Mouse (Mus musculus): Measurements from ENCODE around the gene Gtf2h2. TPM values are rescaled to one million over a fixed set of nuclear protein-coding genes. Genes with fewer than 3 reads are reported as not detected.
"Not testable (repeated sequence)": the region's sequence is repeated elsewhere in the genome, so short reads cannot be mapped to it uniquely, and the experiment has no call there.

The Gtf2h2 gene
- total RNA-seq, 2 experiments from 2014 or later = 19.2 to 19.8 TPM

DNA sequence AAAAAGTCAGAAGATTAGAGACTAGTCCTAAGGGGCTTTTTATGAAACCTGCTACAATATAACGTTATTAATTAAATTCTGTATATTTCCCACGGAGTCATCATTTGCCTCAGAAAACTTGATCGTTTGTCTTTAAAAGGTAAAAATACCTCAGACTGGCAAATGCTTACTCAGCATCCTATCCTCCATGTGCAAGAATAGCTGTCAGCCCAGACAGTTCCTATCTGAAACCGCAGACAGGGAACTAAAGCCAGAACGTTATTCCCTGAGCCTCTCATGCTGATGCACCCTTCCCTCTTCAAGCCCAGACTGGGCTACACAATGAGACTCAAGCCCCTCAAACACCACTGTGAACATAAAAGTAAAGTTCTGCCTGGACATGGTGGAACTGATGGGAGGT is 2.0 kb downstream of the Gtf2h2 start:
- DNase-seq = no peak

DNA sequence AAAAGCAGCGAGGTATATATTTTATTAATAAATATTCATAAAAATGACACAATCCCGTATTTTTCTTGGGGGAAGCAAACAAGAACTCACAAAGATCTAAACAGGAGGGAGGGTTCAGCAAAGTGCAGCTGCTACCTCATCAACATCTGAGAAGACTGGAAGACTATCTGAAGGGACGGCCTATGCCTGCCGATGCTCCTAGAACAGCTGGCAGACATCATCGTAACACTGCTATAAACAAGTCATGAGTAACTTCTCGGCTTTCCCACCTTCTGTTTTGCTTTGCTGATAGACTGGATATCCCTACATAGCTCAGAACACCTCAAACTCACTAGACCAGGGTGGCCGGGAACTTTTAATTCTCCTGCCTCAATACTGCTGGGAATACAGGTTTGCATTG is 8.8 kb downstream of the Gtf2h2 start:
- no peak for DNase-seq

DNA sequence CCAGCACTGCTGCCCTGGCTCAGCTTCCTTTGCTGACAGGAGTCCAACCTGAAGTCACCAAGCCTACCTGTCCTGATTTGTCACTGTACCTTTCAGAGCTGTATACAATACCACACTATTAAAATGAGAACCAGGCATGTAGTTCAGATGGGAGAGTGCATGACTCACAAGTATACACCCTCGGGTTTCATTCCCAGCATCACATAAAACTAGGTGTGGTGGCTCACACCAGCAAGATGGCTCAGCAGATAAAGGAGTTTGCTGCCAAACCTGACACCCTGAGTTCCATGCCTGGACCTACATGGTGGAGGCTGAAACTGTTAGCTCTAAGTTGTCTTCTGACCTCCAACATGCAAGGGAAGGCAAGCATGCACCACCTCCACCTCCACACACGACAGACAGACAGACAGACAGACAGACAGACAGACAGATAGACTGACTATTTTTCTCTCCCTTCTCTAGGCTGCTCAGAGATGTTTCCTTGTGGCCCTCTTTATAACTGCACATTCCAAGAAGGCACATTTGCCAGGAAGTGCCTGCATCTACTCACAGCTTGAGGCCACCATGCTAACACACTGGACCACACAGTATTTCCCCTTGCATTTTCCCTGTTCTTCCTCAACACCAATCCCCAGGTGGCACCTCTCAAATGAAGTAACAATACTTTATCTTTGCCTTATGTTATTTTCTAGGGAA is 28.7 kb downstream of the Gtf2h2 start:
- no peak for DNase-seq

DNA sequence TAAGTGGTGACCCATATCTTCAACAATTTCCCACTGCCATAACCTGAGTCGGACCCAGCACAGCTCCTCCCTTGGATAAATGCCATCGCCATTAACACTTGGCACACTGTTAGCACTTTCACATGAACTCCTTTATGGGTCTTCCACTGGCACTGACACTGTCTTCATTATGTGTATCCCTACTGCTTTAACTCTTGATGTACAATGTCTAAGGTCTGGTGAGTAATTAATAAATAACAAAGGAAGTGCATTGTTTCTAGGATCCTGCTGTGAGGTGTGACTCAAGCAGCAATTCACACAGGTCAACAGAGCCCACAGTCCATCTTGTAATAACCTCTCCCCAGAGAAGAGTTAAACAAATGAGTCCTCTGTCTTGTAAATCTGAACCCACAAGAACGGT is 31.0 kb downstream of the Gtf2h2 start:
- DNase-seq = no peak

DNA sequence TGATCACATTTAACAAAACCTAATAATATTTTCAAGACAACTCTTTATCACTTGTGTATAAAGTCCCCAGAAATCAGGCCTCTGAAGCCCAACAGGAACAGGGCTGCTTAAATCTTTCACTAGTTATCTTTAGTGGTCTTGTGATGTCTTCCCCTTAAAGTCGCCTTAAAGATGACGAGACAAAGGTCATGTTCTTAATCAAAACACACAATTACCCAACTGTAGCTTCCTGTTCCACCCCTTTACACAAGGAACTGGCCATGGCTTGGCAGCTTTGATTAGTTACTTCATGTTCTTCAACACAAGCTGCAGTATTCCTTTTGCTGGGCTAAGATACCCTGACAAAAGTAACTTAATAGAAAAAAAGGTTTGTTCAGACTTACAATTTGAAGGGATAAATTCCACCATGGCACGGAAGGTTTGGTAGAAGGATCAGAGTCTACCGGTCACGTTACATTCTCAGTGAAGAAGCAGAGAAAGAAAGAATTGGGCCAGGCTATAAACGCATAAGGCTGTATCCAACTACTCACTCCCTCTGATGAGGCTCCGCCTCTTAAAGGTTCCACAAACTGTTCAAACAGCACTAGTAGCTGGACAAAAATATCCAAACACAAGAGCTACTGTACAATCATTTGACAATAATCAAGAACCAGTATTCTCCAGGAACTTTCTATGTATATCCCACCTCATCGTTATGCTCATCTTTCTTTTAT is 39.8 kb downstream of the Gtf2h2 start, which contains the start of gene Naip1:
Naip1 (minus strand) TSS at position 455 of the 713 bp plus-strand sequence.
- DNase-seq = not testable (repeated sequence)

DNA sequence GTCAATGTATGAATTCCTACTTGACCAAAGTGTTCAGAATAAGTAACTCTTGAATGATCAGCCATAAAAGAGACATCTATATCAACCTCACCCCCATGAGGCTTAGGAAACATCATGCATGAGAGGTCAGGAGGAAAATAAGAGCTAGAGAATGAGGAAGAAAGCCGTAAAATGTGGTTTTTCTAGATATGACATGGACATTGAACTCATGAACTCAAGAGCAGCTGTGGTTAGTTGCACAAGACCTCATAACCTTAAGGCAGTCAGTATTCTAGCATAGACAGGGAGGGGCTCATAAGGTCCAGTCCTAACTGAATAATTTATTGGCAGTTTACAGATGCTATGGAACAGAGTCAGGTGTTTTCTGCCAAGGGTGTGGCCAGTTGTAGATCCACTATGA is 42.9 kb downstream of the Gtf2h2 start:
- DNase-seq = no peak

DNA sequence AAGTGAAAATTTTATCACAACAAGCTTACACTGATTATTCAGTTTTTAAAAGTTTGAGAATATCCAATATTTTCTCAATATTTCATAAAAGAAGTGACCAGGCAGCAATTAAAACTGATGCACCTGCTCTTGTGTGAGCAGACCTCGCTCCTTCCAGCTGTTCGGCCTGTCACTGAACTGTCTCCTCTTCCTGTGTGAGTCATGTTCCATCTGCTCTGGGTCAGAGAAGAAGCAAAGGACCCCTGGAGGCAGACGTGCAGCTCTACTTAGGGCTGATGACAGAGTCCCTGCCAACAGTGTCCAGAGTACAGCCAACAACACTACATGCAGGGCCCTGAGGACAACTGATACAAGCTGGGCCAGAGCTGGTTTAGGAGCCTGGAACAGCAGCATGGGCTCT is 52.3 kb downstream of the Gtf2h2 start:
- no peak for DNase-seq

DNA sequence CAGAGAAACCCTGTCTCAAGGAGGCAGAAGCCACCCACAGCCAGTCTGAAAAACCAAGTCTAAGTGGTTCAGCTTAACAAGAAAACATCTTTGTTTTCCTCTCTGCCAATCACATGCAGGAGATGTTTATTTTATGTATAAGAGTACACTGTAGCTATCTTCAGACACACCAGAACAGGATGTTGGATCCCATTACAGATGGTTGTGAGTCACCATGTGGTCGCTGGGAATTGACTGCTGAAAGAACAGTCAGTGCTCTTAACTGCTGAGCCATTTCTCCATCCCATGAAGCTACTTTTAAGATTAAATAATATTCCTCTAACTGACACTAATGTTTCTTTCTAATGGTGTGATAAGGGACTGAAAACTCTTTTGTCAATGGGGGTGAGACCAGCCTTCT is 53.7 kb downstream of the Gtf2h2 start:
- DNase-seq = no peak

DNA sequence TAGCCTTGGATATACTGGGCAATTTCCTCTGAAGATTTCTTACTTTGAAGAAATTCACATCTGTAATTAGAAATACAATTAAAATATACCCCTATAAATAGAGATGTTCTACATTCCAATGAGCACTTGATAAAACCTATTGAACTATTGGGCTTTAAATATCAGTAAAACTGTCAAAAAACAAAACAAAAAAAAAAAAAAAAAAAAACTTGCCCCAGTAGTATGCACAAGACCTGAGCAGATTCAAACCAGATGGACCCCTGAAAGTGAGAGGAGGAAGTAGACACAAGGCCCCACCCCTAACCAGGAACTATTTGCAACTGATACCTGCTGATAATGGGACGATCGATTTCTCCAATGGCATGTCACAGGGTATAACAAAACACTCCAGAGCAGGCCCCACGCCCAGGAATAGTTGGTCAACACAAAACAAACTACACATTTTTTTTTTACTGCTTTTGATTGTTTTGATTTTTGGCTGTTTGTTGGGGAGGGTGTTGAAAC is 55.0 kb downstream of the Gtf2h2 start:
- DNase-seq = no peak

DNA sequence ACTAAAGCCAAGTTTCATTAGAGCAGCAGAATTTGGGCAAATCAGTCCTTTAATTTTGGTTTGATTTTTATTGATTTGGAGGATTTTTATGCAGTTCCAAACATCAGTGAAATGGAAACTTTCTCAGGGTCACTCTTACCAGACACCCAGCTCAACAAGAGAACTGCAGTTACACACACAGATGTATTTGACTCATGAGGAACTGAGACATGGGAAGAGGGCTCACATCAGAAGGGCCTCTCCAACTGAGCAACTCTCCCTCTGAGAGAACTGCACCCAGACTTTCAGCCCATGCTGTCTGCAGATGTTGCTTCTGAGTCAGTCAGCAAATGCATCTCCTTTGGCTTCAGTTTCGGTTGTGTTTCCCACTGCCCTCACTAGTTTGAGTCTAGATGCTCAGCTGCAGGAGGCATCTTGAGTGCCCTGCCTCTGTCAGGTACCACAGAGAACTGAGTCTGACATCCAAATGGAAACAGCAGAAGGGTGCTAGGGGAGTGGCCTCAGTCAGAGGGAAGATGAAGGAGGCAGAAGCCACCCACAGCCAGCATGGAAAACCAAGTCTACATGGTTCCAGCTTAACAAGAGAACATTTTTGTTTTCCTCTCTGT is 55.7 kb downstream of the Gtf2h2 start:
- DNase-seq = not testable (repeated sequence)

DNA sequence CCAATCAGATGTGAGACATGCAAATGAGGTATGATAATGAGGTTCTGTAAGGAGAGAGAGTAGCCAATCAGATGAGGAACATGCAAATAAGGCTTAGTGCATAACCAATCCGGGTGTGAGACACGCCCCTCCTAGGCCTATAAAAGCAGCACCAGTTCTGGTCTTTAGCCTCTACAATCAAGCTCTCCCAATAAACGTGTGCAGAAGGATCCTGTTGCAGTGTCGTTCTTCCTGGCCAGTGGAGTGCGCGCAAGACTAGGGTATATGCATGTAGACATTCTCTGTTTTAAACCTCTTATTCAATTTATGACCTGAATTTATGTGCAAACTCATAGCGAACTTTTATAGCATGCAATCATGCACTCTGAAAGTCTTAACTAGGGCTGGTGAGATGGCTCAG is 72.4 kb downstream of the Gtf2h2 start:
- not testable (repeated sequence) for DNase-seq

DNA sequence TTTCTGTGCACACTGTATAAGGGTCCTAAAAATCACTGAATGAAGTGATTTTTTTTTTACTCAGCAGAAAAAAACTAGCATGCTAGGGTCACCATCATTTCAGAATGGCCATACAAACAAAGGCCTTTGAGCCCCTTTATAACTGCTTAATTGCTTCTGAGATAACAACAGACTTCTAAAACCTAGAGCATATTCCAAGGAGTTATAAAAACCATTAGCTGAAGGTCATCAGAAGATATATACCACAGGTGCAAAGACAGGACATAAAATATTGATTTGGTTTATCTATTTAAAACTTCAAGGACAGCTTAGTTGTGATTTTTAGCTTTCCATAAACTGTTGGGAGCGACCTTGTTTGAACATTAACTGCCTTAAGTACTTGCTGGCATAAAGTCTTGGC is 78.0 kb downstream of the Gtf2h2 start:
- no peak for DNase-seq

Other genes starting within 250 kb of the Gtf2h2 start
- gene Naip5, start 246.3 kb downstream of the Gtf2h2 start, total RNA-seq (2021) = under 1 TPM; 0.10 to 0.13 TPM
- under 1 TPM; 0.10 to 0.16 TPM for gene Naip6, start 174.9 kb downstream of the Gtf2h2 start, total RNA-seq (2021)
- not detected for gene Naip1, start 39.7 kb downstream of the Gtf2h2 start, total RNA-seq (2021)
- gene Ocln, start 60.1 kb upstream of the Gtf2h2 start, total RNA-seq (2021) = under 1 TPM in 1 of 2 experiments, not detected in 1; 0.32 TPM
- gene Marveld2, start 124.4 kb upstream of the Gtf2h2 start, total RNA-seq (2021) = under 1 TPM; 0.28 to 0.38 TPM
- gene Ak6, start 158.4 kb upstream of the Gtf2h2 start, total RNA-seq (2021) = 10 to 100 TPM; 57.7 to 58.0 TPM
- 10 to 100 TPM in 1 of 2 experiments, 1 to 10 TPM in 1; 9.4 to 11.0 TPM for gene Rad17, start 158.5 kb upstream of the Gtf2h2 start, total RNA-seq (2021)
- 1 to 10 TPM; 5.7 to 9.2 TPM for gene Taf9, start 159.0 kb upstream of the Gtf2h2 start, total RNA-seq (2021)
- gene Ccdc125, start 177.1 kb upstream of the Gtf2h2 start, total RNA-seq (2021) = under 1 TPM; 0.18 to 0.43 TPM
- 10 to 100 TPM; 11.2 to 13.5 TPM for gene Cdk7, start 238.4 kb upstream of the Gtf2h2 start, total RNA-seq (2021)

Measured in gastrocnemius, postnatal 25 days (tissue).